Mouse (Mus musculus) lung, embryonic 14.5 days (tissue): Measurements from ENCODE around the gene Zswim4. TPM values are rescaled to one million over a fixed set of nuclear protein-coding genes. Genes with fewer than 3 reads are reported as not detected.

Source experiments
- ATAC-seq: fragments of 200-750 bp; cut with Nextera tagmentation; 2 replicates; pipeline ENCODE4 v1.8.0; 2017; ENCODE audit warnings: mild to moderate bottlenecking, moderate TSS enrichment, moderate library complexity; ENCODE audit not compliant: insufficient read depth
- DNase-seq: peaks from one replicate; pipeline ENCODE4 v3.0.0-alpha.2; 2015
- H3K27ac ChIP-seq: fragments of 300-500 bp; sonication (generic); 2 replicates; pipeline ENCODE4 v1.5.1; 2014; ENCODE audit warnings: low read depth, mild to moderate bottlenecking, moderate library complexity
- H3K27me3 ChIP-seq: fragments of 300-500 bp; sonication (generic); 2 replicates; pipeline ENCODE4 v1.6.1; 2014; ENCODE audit warnings: low read length, control low read depth; ENCODE audit not compliant: insufficient read depth
- H3K36me3 ChIP-seq: fragments of 300-500 bp; sonication (generic); 2 replicates; pipeline ENCODE4 v1.6.1; 2014; ENCODE audit warnings: control low read depth; ENCODE audit not compliant: insufficient read depth
- H3K4me1 ChIP-seq: fragments of 300-500 bp; sonication (generic); 2 replicates; pipeline ENCODE4 v1.6.1; 2014; ENCODE audit warnings: antibody characterized with exemption, control low read depth; ENCODE audit not compliant: insufficient read depth
- H3K4me2 ChIP-seq: fragments of 300-500 bp; sonication (generic); 2 replicates; pipeline ENCODE4 v1.6.1; 2014; ENCODE audit warnings: mild to moderate bottlenecking
- H3K4me3 ChIP-seq: fragments of 300-500 bp; sonication (generic); 2 replicates; pipeline ENCODE4 v1.5.1; 2014; ENCODE audit warnings: low read depth, low read length
- H3K9ac ChIP-seq: fragments of 300-500 bp; sonication (generic); 2 replicates; pipeline ENCODE4 v1.6.1; 2014
- H3K9me3 ChIP-seq: fragments of 300-500 bp; sonication (generic); 2 replicates; pipeline ENCODE4 v1.6.1; 2016; ENCODE audit warnings: low read depth, low read length, control low read depth
- CTCF ChIP-seq: IDR thresholded peaks from 2 replicates; pipeline ENCODE4 v1.5.1; 2016; ENCODE audit warnings: antibody characterized with exemption, low read depth
- WGBS: fragments of 180-500 bp; shearing (Covaris S2); extraction: QIAGEN DNeasy Blood & Tissue Kit; methylation state at CpG from one replicate; pipeline ENCODE4 v1.1.7; 2014; 5-methylcytosine and 5-hydroxymethylcytosine counted together
- polyA plus RNA-seq: library from polyadenylated mRNA; unstranded; fragments of >200 nt; fragmentation: Nextera tagmentation; extraction: Ambion mirVana; gene quantifications from 2 replicates; pipeline ENCODE4 v1.2.1, GENCODE M21; 2014

Gene Zswim4
- polyA plus RNA-seq, 1 experiment from 2014 or later = 14.4 TPM

DNA sequence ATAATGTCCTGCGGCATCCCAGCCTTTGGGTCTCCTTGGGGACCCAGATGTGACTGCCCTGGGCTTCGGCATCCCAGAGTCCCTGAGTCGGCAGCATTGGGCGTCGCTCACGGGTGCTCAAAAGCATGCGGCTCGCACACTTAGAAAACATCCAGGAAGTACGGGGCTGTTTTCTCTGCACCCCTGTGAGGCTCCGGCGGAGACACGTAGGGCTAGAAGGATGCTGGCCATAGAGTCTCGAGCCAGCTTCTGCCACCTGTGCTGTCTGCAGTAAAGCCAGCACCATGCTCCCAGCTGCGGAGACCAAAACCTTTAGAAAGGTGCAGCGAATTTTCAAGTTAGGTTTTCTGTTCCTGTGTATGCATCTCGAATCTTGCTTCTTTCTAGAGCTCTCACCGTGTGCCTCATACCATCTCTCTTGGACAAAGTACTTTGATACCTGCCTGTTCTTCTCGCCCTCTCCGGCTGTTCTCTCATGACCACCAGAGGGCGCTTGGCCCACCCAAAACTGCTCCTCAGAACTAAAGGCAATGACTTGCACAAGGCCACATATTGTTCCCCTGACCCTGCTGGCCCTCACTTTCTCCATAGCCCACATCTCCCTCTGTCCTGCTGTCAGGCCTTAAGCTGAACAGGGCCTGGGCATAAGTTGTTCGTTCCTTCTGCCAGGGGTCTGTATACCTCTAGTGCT, 49.6 kb downstream of the Zswim4 start:
- Histone ChIP-seq H3K4me2 (peak overlapping the region; percentile 87), H3K4me3 (peak overlapping the region; percentile 36), H3K9me3 (no peaks in the 10 kb centered on the region), H3K4me1 (peaks cover 17% of the 10 kb centered on the region), H3K27me3 (no peaks in the 10 kb centered on the region), H3K27ac (peak overlapping the region; percentile 55; the same call in 1 of the 2 replicates), H3K36me3 (no peaks in the 10 kb centered on the region), H3K9ac (peak overlapping the region; percentile 48)
- ATAC-seq (0 out of 2 replicates have a peak, but pooled peaks have one; percentile 3), DNase-seq (peak; percentile 82)
- 4% methylated on average over 21 of the region's 21 CpGs for WGBS
- peak; percentile 88 for TF ChIP-seq CTCF

DNA sequence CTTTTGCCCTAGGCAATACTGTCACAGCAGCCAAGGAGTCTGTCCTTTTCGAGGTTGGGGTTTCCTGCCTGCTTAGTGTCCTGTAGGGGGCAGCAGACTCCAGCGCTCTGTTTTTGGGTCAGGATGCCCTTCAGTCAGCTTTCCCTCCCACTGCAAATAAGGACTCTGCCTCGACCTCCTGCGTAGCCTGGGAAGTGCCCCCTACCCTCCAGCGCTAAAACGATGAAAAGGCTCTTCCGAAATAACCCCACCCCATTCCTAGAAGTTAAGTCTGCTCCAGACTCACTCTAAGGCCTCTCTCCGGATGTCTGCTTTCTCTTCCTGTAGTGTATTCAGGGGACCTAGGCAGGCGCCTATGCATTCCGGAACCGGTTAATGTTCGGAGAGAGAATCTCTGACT, 50.3 kb downstream of the Zswim4 start:
- peak; percentile 45; the same call in 1 of the 2 replicates for ATAC-seq
- Histone ChIP-seq H3K4me1 (peaks cover 15% of the 10 kb centered on the region), H3K36me3 (no peaks in the 10 kb centered on the region), H3K4me2 (peak overlapping the region; percentile 87), H3K4me3 (peak overlapping the region; percentile 36), H3K27ac (peak overlapping the region; percentile 55; the same call in 1 of the 2 replicates), H3K9ac (peak overlapping the region; percentile 48), H3K27me3 (no peaks in the 10 kb centered on the region), H3K9me3 (no peaks in the 10 kb centered on the region)
- peak; percentile 94 for DNase-seq
- TF ChIP-seq CTCF = peak; percentile 98
- under 1% methylated on average over 12 of the region's 12 CpGs for WGBS

DNA sequence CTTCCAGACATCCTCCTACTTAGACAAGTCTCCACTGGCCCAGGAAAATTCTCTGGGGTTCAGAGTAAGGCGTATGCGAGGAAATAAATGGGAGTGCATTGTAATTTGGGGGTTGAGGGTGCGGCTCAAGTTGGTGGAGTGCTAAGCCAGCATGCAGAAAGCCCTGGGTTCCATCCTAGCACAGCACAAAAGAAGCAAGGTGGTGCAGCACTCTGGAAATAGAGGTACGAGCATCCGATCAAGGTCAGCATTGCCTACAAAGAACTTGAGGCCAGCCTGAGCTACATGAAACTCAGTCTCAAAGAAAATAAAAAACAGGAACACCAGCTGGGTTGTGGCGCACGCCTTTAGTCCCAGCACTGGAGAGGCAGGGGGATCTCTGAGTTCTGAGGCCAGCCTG, 51.7 kb downstream of the Zswim4 start, which contains the start of gene Nanos3:
Gene Nanos3 (minus strand): TSS at position 101 of the 400 bp plus-strand sequence.
- Histone ChIP-seq H3K4me1 (peaks cover 21% of the 10 kb centered on the region), H3K9me3 (no peaks in the 10 kb centered on the region), H3K27me3 (no peaks in the 10 kb centered on the region), H3K9ac (peak within 1 kb of the TSS; percentile 97), H3K36me3 (no peaks in the 10 kb centered on the region), H3K4me3 (peak within 1 kb of the TSS; percentile 82), H3K4me2 (peak within 1 kb of the TSS; percentile 94), H3K27ac (peak within 1 kb of the TSS; percentile 91; the same call in 1 of the 2 replicates)
- no peak for DNase-seq
- 93% methylated on average over 7 of the region's 7 CpGs for WGBS
- ATAC-seq = no peak
- TF ChIP-seq CTCF = no peak

DNA sequence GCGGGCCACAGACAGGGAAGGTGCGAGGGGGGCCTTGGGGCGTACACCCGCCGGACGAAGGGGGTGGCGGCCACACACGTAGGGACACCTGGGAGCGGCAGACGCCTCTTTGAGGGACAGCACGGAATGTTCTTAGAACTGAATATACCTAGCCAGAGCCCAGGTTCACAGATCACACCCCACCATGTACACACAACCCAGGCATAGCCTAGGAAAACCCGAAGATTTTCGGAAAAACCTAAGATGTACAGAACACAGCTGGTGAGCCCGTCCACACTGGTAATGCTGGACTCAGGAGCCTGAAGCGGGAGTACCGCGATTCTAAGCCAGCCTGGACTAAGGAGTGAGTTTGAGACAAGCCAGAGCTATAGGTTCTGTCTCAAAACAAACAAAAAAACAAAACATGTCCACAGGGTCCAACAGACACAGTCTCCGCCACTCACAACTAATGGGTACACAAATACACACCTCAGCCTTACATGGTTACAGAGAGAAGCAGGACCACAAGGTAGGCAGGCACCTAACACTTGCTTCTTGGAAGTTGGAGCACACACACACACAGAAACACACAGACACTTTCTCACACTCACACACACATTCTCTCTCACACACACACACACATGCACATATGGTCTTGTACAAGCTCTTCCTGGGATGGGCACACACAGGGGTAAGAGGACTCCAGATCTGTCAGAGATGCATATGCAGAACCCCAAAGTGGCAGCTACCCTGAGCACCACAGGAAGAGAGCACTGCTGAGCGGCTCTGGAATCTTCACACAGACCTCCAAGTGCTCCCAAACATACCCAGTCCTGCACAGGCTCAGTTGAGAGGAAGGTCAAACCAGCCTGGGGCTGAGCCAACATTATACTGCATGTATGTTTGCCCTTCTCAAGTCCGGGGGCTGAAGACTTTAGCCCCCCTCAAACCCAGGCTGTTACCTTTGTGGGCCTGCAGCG, 52.5 kb downstream of the Zswim4 start:
- no peaks in the 10 kb centered on the region for H3K9me3 ChIP-seq
- no peaks in the 10 kb centered on the region for H3K27me3 ChIP-seq
- no peaks in the 10 kb centered on the region for H3K36me3 ChIP-seq
- peak overlapping the region; percentile 97 for H3K9ac ChIP-seq
- TF ChIP-seq CTCF = no peak
- peak overlapping the region; percentile 82 for H3K4me3 ChIP-seq
- peak; percentile 40 for DNase-seq
- H3K4me1 ChIP-seq = peaks cover 24% of the 10 kb centered on the region
- 9% methylated on average over 21 of the region's 21 CpGs for WGBS
- peak overlapping the region; percentile 94 for H3K4me2 ChIP-seq
- ATAC-seq = peak; percentile 1; the same call in 1 of the 2 replicates
- H3K27ac ChIP-seq = peak overlapping the region; percentile 91

DNA sequence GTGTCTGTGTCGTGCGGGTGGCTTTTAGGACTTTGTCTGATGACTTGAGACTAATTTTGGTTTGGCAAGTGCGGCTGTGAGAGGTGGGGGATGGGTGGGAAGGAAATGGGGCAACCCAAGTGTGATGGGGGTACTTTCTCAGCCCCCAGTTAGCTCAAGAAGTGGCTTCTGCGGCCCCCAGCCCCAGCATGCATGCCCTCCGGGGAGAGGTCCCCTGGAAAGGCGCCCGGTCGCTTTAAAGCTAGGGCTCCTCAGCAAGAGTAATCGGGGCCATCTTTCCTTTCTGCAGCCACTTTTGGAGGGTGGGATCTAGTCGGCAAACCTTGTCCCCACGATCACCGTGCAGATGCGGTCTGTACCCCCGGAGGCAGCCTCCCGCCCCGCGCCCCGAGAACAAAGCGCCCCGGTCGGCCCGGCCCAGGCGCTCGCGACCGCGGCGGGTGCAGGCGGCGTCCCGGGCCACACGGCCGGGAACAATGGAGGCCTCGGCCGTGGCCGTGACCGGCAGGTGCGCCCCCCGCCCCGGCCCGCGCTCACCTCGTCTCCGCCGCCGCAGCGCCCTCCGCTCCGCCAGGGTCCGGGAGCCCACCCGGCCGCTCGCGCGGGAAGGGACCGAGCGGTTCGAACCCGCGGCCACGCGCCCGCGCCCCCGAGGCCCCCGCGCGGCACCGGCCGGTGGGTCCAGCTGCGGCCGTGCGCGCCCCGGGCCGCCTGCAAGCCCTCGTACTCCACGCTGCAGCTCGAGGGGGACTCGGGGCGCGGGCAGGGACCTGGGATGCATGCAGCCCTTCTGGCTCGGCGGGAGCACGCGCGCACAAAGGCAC, 53.4 kb downstream of the Zswim4 start:
- TF ChIP-seq CTCF = no peak
- H3K4me3 ChIP-seq = peak overlapping the region; percentile 82
- H3K9me3 ChIP-seq = no peaks in the 10 kb centered on the region
- peaks cover 24% of the 10 kb centered on the region for H3K4me1 ChIP-seq
- peak overlapping the region; percentile 91 for H3K27ac ChIP-seq
- DNase-seq (peak; percentile 62), ATAC-seq (peak; percentile 2; the same call in 1 of the 2 replicates)
- H3K9ac ChIP-seq = peak overlapping the region; percentile 97
- H3K4me2 ChIP-seq = peak overlapping the region; percentile 94
- H3K27me3 ChIP-seq = no peaks in the 10 kb centered on the region
- under 1% methylated on average over 72 of the region's 87 CpGs for WGBS
- H3K36me3 ChIP-seq = peaks cover 4% of the 10 kb centered on the region; the same call in 1 of the 2 replicates

DNA sequence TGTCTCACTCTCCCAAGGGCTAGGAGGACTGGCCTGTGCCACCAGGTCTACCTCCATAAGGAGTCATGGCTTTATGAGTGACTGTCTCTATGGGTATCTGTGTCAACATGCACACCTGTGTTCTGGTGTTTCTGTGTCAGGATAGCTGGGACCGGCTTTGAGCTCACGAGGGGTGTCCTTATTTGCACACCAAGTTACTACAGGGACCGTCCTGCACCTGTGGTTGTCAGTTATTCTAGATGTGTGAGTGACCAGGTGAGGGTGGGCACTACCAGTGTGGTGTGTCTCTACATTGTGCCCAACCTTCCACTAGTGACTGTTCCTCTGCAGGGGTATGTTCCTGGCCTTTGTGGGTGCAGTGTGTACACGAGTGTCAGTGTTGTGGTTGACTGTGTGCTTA, 54.0 kb downstream of the Zswim4 start:
- H3K27ac ChIP-seq = peak overlapping the region; percentile 91
- peaks cover 10% of the 10 kb centered on the region; the same call in 1 of the 2 replicates for H3K36me3 ChIP-seq
- peak overlapping the region; percentile 97 for H3K9ac ChIP-seq
- no peaks in the 10 kb centered on the region for H3K27me3 ChIP-seq
- no peak for TF ChIP-seq CTCF
- H3K9me3 ChIP-seq = no peaks in the 10 kb centered on the region
- DNase-seq (no peak), ATAC-seq (no peak)
- H3K4me1 ChIP-seq = peaks cover 24% of the 10 kb centered on the region
- peak overlapping the region; percentile 94 for H3K4me2 ChIP-seq
- 29% methylated on average over 4 of the region's 4 CpGs for WGBS
- H3K4me3 ChIP-seq = peak overlapping the region; percentile 82
